In the genomic region with DNA sequence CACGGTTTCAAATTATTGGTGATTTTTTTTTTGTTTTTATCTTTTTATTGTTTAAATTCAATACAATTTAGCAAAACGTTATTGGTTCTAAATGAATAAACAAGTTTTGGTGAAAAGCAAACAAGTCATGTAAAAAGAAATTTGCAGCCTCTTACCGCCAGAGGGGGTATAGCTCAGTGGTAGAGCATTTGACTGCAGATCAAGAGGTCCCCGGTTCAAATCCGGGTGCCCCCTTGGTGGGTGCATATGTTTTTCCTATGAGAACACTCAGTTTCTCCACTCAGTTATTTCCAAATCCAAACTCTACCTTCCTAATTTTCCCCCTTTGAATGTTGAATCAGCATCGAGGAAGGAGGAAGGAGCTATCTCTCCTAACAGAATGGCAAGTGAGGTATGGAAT, we compare ENCODE assay signal across 1 mouse cellular context.
TF ChIP-seq lines count a peak whose summit lies in the region.

No protein-coding gene starts in this region.

TF ChIP-seq in MEL, 35 proteins besides CTCF, POLR2A, EP300 and RAD21:
- TF ChIP-seq TBP (IDR thresholded peaks at IDR 0.05; ENCODE audit: low read depth, low read length) (peak; percentile 100), ZNF384 (IDR thresholded peaks at IDR 0.05; ENCODE audit: low read depth, low read length) (no peak), BHLHE40 (IDR thresholded peaks at IDR 0.05; ENCODE audit: borderline replicate concordance, low read depth, low read length) (no peak), CHD1 (IDR thresholded peaks at IDR 0.05; ENCODE audit: low read depth, low read length) (no peak), MAFK (IDR thresholded peaks at IDR 0.05; ENCODE audit: borderline replicate concordance, low read depth, low read length) (peak; percentile 100), ELF1 (IDR thresholded peaks at IDR 0.05; ENCODE audit: low read depth, low read length) (peak; percentile 83), JUND (IDR thresholded peaks at IDR 0.05; ENCODE audit: low read depth, low read length) (no peak)
